Mouse (Mus musculus) kidney, adult 2 months (tissue): ENCODE data around the gene Tra2a.

Experiments
- CTCF ChIP-seq: fragments of 200-500 bp; conservative IDR thresholded peaks from 2 replicates; pipeline ENCODE4 v1.5.1; 2011; ENCODE audit warnings: low read depth, mild to moderate bottlenecking, control low read depth, low read length, moderate library complexity, mixed read lengths; ENCODE audit not compliant: insufficient read depth, insufficient read length
- POLR2A ChIP-seq: fragments of 200-500 bp; IDR thresholded peaks from one replicate; pipeline ENCODE4 v1.6.1; 2011; ENCODE audit warnings: low read depth, low read length, control low read depth

- no peak for TF ChIP-seq CTCF
- TF ChIP-seq POLR2A: no peak
These were observed 11.5 kb upstream of the Tra2a start for GRCm38 (mm10) chr6:49275296-49275695.
